Mouse (Mus musculus) cerebral cortex, adult 2 months (tissue): ENCODE data around the gene Irf3.

Experiments
- WGBS: fragments of 180-500 bp; shearing (Covaris S2); methylation state at CpG from one replicate; pipeline ENCODE4 v1.1.7; 2018; 5-methylcytosine and 5-hydroxymethylcytosine counted together

Irf3 gene

DNA sequence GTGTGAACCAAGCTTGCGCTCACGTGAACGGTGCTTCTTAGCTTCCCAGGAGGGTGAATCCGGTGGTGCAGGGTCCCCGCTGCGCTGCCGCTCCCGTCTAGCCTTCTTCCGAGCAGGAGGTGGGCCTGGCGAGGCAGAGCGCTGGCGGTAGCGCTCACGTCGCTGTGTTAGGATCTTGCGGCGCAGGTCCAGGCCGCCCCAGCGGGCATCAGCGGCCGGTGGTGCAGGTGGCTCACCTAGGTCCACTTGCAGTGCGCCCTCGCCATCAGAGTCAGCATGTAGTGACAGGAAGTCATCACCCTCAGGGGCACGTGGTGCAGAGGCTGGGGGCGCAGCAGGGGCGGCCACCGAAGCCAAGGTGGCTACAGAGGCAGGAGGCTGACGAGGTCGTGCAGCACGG is 10.4 kb downstream of the Irf3 start:
- WGBS = 96% methylated on average over 30 of the region's 30 CpGs

DNA sequence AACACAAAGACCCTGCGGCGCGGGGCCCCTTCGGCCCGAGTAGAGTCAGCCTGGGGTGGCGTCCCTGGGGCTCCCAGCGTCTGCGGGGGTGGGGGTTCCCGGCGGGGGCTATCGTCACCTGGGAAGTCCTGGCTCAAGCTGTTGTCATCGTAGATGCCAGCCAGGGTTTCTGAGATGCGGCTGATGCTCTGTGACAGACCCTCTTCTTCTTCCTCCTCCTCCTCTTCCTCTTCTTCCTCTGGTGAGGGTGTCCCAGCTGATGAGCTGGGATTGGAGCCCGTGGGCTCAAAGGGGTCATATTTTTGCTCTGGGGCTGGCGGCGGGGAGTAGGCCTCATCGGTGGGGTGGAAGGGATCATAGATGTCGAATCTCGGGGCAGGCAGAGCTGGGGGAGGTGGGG is 11.0 kb downstream of the Irf3 start:
- 94% methylated on average over 19 of the region's 19 CpGs for WGBS

DNA sequence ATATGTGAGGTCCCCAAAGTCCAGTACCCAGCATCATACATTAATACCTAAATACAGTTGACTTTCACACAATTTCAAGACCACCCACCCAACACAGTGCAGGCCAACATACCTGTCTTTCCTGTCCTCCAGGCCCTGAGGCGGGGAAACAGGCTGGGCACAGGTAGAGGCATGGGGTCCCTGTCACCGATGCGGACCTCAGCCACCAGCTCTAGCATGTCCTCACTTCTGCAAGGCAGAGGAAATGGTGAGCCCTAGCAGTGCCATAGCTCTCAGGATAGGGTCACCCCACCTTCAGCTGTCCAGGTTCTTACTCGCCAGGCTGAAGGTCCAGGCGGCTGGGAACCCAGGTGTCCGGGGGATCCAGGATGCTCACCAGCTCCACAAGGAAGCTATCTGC is 14.6 kb downstream of the Irf3 start:
- whole genome bisulfite sequencing = 98% methylated on average over 6 of the region's 6 CpGs

DNA sequence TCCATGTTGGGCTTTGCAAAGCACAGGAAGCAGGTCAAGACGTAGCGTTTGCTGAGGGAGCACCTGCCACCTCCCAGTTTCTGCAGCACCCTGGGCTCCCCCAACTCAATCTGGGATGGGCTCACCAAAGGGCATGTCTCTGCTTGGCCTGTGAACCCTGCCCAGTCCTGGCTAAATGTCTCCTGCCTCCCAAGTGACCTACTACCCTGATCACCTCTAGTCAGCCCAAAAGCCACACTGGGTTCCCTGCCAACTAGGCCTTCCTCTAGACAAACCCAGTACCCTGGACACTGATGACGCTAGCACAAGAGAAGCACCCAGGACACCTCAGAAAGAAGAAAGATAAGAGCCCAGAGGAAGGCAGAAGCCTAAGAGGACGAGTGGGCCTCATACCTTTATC is 15.4 kb downstream of the Irf3 start:
- 79% methylated on average over 4 of the region's 4 CpGs for whole genome bisulfite sequencing

DNA sequence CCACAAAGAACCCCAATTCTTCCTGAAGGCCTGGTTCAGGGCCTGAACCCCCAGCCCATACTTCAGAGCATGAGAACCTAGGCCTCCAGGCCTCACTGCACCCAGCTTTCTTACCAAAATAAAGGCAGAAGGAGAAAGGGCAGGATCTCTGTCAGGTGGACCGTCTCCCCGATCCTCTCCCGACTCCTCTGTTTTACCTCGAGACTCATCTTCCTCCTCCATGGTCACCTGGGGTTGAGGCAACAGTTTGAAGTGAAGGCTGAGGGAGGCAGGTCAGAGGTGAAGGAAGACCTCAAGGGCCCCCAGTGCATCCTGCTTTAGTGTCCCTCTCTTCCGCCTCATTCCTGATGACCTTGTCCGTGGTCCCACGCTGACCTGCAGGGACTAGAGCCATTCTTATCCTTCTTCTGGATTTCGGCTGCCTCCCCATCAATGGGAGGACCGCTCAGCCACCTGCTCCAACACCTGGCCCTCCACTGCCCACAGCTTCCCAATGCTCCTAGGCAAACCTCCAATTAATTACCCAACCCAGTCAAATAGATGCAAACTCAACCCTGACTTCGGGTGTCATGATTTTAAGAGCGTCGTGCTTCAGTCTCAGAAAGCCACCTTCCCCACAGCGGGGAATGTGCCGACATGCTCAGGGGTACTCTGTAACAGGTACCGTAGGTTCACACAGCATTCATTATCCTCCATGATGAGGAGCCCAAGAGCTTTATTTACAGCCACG is 16.1 kb downstream of the Irf3 start:
- WGBS = 92% methylated on average over 16 of the region's 16 CpGs

DNA sequence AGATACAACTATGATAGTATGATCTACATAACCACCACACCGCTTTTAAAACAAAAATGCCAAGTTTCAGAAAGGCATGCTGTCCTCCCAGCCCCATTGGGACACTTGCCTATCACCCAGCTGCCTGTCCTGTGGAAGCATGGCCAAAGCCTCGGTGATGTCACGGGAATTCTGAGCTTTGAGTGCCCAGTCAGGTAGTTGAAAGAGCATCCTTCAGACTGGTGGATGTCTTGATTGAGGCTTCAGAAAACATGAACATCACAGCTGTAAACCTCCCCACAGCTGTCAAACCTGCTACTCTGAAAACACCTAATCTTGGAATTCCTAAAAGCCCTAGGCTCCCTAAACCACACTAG is 16.6 kb downstream of the Irf3 start:
- 93% methylated on average over 3 of the region's 3 CpGs for WGBS

DNA sequence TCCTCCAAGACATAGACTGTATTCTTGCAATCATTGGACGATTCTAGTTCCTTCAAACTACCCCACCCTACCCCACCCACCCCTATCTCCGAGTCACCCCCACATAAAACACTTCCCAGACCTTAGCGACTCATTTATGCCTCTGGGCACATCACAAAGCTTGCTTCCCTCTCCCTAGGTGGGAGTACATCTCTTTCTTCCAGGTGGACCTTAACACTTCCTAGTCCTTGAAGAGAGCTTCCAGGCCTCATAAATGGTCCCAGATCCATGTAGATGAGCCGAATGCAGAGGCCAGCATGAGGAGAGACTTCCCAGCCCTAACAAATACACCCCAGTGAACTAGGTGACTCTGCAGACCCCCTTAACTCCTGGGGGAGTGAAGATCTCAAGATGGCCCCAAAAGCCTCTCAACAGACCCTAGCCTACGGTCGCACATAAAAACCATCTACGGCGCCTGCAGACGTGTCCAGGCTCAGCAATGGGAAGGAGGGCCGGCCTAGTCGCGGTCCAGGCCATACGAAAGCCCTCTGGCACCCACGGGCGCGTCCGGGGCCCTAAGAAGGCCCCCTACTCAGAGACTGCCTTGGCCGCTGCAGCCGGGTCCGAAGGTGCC is 18.0 kb downstream of the Irf3 start:
- under 1% methylated on average over 20 of the region's 20 CpGs for WGBS

DNA sequence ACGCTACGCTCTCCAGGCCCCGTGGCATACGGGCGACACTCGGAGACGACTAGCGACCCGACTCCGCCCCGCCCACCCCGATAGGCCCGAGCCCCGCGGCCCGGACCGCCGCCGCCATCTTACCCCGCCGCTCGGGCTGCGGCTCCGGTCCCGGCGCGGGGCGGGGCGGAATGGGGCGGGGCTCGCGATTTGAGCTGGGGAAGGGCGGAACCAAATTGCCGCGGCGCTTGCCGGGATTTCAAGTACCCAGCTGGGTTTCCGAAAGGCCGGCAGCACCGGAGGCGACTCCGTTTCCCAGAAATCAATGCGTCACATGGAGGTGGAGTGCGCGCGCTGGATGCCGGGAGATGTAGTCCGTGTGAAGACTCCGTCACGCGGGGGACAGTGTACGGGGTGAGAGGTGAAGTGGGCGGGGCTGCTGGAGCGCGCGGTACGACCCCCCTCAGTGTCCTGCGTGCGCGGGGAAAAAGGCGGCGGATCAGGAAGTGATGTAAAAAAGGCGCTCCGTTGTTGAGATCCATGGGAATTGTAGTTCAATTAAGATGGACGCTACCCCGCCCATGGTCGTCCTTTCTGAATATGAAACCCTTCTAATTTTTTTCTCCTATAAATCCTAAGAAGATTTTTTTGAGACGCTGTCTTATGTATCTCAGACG is 18.6 kb downstream of the Irf3 start, which contains the start of gene Scaf1:
Gene Scaf1 (minus strand): TSS at position 407 of the 656 bp plus-strand sequence.
- WGBS = under 1% methylated on average over 69 of the region's 69 CpGs

DNA sequence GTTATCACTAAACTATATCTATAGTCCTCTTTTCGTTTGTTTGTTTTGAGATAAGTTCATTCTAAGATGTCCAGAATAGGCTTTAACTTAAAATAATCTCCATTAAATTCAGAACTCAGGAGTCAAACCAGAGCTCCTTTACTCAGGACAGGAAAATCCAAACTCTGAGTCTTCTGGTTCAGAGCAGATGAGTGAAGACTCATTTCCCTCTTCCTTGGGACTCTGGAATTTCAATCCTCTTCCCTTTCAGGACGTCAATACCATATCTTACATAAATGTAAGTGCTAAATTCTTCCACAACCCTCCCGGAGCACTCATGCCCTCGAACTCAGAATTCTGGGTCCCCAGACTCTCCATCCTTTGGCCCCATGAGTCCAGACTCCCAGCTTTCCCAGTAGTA is 19.3 kb downstream of the Irf3 start:
- under 1% methylated on average over 4 of the region's 4 CpGs for WGBS

DNA sequence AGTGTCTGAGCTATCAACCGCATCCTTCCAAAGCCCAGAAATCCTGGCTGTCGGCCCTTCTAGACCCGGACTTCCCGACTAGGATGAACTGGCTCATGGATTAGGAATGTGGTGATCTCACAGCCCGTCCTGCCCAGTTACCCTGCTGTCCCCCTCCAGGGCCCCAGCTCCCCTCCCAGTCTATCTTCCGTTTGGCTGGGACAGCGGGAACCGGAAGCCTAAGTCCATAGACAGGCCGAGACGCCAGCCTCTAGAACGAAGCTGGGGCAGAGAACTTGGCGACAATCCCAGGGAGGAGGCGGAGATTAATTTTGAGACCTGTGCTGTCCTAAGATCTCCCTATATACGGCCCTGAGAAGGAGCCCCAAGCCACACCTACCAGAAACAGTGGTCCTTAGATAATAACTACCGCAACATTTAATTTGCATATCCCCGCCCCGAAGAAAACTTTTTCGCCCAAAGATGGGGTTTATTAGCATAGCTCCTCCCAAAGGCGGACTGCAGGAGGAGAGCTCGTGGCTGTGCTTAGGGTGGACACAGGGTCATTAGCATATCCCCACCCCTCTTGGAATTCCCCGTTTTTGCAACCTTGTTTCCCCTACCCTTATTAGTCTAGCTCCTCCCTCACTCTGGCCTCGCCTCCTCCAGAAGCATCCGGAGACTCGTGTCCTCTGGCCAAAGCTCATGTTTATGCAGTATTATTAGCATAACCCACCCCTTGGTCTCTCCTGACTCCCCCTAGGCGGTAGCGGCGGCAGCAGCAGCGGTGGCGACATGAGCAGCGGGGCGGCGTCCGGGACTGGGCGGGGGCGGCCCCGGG is 20.0 kb downstream of the Irf3 start, which contains the start of gene Rras:
Gene Rras (plus strand): TSS at position 720 of the 820 bp plus-strand sequence.
- under 1% methylated on average over 36 of the region's 36 CpGs for WGBS

DNA sequence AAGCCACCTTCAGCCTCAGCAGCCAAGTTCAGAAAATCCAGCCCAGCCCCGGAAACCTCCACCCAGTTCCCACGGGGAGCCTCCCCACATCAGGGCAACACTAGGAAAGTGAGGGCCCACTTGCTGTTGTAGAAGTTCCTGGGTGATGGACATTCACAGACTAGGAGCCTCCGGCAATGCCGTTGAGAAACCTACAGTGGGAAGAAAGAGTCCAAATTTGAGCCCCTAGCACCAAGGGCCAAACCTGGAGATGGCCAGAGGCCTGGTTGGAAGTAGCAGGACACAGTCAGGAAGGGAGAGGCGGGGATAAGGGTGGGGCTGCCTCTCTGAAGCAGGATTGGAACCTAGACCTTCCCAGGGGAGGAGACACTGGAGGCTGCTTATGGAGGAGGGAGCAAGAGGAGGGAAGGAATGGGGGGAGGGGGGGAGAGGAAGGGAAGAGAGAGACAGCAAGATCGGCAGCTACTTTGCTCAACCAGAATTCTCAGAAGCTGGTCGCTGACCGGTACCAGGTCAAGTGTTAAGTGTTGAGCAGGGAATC is 21.7 kb downstream of the Irf3 start:
- WGBS = 38% methylated on average over 8 of the region's 8 CpGs

DNA sequence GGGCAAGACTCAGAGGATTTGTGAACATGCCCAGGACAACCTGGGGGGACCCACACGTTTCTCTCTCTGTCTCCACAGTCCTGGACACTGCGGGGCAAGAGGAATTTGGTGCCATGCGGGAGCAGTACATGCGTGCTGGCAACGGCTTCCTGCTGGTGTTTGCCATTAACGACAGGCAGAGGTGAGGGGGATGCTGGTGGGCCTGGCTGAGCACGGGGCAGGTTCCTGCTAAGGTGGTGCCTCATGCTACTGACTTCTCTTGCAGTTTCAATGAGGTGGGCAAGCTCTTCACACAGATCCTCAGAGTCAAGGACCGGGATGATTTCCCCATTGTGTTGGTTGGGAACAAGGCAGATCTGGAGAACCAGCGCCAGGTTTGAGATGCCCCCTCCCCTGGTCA is 22.8 kb downstream of the Irf3 start:
- 79% methylated on average over 9 of the region's 9 CpGs for WGBS

DNA sequence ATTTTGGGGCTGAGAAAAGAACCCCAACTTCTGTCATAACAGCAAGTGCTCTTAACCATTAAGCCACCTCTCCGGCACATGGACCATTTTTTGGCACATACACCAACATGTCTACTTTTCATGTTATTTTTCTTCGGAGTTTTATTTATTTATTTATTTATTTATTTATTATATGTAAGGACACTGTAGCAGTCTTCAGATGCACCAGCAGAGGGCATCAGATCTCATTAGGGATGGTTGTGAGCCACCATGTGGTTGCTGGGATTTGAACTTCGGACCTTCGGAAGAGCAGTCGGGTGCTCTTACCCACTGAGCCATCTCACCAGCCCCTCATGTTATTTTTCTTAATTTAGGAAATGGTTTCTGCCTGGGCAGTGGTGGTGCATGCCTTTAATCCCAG is 26.3 kb downstream of the Irf3 start:
- 73% methylated on average over 5 of the region's 5 CpGs for WGBS

DNA sequence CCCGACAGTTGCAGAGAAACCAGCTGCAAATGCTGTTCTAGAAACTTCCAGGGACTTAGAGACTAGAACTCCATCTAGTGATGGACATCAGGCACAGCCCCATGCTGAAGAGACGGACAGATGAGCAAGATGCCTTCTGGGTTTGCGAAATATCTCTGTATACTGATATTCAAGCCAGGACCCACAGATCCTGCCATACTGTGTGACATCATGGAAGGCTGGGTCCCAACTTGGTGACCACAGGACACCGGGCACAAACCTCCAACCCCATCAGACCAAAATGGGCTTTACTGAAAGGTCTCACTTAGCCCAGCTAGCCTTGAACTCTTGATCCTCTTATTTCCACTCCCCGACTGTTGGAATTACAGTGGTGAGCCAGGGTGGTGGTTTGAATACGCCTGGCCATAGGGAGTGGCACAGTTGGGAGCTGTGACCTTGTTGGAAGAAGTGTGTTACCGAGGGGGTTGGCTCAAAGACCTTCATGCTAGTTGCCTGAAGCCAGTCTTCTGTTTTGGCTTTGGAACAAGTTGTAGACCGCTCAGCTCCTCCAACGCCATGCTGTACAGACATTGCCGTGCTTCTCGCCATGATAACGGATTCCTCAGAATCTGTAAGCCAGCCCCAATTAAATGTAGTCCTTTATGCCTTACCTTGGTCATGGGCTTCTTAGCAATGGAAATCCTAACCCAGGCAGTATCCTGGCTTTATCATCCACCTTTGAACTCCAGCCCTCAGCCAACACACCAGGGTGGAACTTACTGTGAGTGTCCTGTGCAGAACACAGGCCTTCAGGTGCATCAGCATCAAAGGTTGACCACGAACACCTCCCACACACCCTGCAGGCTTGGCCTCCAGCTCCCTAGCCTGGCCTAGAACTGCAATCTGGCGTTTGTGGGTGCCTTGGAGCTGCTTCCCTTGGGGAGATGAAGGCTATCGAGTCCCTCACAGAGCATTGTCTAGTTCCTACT is 27.1 kb downstream of the Irf3 start:
- WGBS = 74% methylated on average over 15 of the region's 15 CpGs

DNA sequence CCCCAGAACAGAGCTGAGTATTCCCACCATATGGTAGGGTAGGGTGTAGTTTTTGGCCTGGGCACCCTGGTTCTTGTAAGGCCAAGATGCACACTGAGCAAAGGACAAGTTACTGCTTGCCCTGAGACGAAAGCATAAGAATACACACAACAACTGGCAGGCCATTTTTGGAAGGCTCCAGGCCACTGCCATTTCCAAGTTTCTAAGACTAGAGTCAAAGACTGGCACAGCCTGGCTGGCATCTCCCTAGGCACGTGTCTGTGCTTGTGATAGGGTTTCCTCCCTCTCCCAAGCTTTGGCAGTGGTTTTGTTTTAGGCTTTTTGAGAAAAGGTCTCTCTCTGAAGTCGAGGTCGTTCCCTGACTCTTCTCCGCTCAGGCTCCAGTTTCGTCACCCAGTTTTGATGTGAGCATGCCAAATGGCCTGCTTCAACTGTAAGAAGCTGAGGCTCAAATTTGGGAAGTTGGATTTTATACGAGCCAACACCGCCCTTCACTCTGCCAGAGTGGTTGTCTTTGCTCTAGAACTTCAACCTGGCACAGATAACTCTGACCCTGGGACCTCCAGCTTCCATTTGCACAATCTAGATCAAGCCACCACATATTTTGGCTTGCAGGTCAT is 28.3 kb downstream of the Irf3 start:
- WGBS = 46% methylated on average over 8 of the region's 8 CpGs

DNA sequence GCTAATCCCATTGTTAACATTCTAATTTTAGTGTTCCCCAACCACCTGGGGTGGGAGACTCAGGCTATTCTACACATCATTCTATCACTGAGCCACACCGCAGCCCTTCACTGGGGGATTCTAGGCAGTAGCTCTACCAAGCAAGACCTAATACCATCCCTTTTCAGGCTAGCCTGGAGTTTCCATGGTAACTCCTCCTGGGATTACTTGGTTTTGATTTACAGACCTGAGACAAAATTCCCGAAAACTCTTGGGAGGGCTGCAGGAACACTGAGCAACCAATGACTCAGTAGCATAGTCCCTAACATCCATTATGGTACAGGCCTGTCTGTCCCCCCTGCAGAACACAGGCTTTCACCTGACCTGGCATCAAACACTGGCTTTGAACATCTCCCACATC is 28.8 kb downstream of the Irf3 start:
- WGBS = 62% methylated on average over 2 of the region's 2 CpGs

DNA sequence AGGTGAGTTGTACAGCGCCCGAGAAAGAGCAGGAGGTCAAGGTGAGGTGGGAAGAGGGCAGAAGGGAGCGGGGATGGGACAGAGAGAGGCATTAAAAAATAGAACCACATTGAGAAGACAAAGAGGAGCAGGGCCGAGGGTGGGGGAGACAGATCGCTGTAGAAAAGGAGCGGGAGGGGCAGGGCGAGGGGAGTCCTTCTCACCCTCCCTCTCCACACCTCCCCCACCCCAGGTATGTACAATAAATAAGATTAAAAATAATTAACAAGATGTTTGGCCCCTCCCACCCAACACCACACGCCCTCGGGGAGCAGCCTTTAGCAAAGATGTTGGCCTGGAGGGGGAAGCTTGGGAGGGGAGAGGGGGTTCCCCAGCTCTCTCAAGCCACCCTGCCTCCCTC is 30.3 kb downstream of the Irf3 start:
- WGBS = 91% methylated on average over 9 of the region's 9 CpGs

DNA sequence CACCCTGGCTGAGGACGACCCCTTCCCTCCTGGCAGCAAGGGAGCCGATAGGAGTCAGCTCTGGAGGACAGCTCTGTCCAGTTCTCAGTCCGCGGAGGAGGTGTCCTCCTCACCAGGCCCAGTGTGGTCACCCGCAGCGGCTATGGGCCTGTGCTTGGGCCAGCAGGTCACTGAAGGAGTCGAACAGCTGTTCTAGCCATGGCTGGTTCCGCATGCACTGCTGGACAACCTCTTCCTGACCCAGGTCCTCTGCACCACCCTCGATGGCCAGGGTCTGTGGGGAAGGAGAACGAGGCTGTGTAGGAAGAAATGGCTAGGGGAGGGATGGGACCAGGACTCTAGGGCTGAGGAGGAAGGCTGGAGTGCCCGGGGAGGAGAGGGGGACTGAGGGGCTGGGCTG is 30.9 kb downstream of the Irf3 start:
- WGBS = 91% methylated on average over 11 of the region's 11 CpGs

DNA sequence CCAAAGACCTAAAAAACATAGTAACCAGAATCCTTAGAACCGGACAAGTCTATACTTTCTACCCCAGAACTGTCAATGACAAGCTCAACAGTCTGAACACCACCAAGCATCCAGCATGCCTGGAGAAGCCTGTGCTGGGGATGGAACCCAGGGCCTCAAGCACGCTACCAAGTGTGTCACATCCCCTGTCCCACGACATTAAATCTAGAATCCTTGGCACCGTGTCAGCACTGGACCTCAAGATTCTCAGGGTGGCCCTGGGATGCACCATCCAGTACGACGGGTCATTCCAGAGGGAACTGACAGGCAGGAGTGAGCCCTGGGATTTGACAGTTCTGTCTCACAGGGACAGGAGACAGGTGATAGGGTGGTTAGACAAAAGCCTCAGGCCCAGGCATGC is 32.5 kb downstream of the Irf3 start:
- 89% methylated on average over 6 of the region's 6 CpGs for WGBS

DNA sequence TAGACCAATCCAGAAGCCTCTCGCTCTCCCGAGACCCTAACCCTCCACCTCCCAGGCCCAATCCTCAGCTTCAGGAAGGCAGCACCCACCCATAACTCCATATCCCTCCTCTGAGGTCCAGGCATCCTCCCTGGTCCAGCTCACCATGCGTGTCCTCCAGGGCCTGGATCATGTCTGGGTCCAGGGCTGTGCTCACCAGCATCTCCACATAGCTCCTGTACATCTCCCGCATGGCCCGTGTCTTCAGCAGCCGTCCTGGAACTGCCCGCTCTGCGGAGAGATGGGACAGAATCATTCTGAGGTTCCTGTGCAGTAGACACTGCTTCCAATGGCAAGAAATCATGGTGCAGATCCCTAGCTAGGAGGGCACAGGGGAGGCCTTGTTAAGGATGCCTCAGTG is 33.4 kb downstream of the Irf3 start:
- 94% methylated on average over 8 of the region's 8 CpGs for WGBS
